16 mouse cellular contexts compared by ENCODE assay signal in the genomic region with DNA sequence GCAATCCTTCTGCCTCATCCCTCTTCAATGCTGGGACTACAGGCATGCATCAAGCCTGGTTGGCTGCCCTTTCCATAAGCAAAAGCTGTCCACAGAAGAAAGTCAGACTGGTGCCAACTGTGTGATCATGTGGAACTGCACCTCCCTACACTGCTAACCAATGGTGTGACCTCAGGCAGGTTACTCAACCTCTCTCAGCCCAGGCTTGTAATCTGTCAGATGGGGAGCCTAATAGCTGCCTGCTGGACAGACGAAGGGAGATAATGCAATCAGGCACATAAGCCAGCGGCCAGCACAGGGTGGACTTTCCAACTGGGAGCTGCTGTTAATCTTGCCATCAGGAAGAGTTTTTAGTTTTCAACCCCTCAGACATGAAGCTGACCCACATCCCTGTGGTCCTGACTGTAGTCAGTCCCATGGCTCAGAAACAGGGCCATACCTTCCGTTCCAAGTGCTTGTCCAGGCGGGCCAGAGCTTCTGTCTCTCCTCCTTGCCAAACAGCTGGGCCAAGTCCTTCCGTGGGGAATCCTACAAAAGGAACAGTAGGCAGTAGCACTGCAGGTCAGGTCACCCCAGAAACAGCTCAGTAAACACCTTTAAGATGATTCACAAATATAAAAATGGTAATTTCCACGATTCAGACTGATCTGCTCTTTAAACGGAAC. TPM values are rescaled to one million over a fixed set of nuclear protein-coding genes. Genes with fewer than 3 reads are reported as not detected.
DNase-seq lines count a peak whose midpoint lies in the region; ATAC-seq and TF ChIP-seq lines count a peak whose summit lies in the region.
"Had no signal": no experiment of that assay in that cellular context is flagged by ENCODE, and none has a peak within 500 bp of the region (broad histone marks: within the 10 kb centered on the region; RNA-seq: fewer than 3 reads in every experiment).

No protein-coding gene starts in this region.

- TF ChIP-seq EP300 in heart, adult 2 months (IDR thresholded peaks at IDR 0.05; ENCODE audit: insufficient read depth, low read depth, low read length): no peak

- H3K9me3 ChIP-seq in liver, embryonic 16.5 days (replicated peaks; ENCODE audit: control insufficient read depth, low read length): no peaks in the 10 kb centered on the region
- H3K9me3 ChIP-seq in forebrain, embryonic 12.5 days: no peaks in the 10 kb centered on the region
- H3K9me3 ChIP-seq: liver, embryonic 13.5 days had no signal

- intact Hi-C loops in heart, adult 2 months (cut with DNase I): loop anchor here (2.0 to 5.0 kb wide), 2 partner anchors 29 to 45 kb away; no protein-coding TSS in a partner anchor
- intact Hi-C loops in heart, postnatal 14 days (cut with DNase I): no loop called here

- H3K27ac ChIP-seq in heart, adult 2 months: peak overlapping the region; percentile 95
- no peak overlapping the region; the same call in 1 of the 2 replicates for H3K27ac ChIP-seq in liver, embryonic 16.5 days (ENCODE audit: low read length)
- H3K27ac ChIP-seq in forebrain, embryonic 12.5 days: no peak overlapping the region
- H3K27ac ChIP-seq: hindbrain, embryonic 14.5 days; liver, embryonic 13.5 days had no signal

- WGBS in heart, adult 2 months: 67% methylated on average over 7 of the region's 7 CpGs
- WGBS in liver, embryonic 16.5 days (ENCODE audit: insufficient replicate concordance): 77% methylated on average over 7 of the region's 7 CpGs
- WGBS in forebrain, embryonic 12.5 days: 95% methylated on average over 7 of the region's 7 CpGs

- ATAC-seq in liver, embryonic 16.5 days (ENCODE audit: low read depth): peak; percentile 70
- ATAC-seq in forebrain, embryonic 12.5 days (ENCODE audit: low FRiP score): no peak
- ATAC-seq: activated CD4-positive, CD25-positive, alpha-beta regulatory T cell, adult 4 months; forebrain, embryonic 16.5 days; intestine, postnatal 0 days had no signal

- no peaks in the 10 kb centered on the region for H3K79me2 ChIP-seq in heart, adult 2 months (replicated peaks; ENCODE audit: control insufficient read depth, insufficient read depth, low read length)

- peaks cover 39% of the 10 kb centered on the region for H3K36me3 ChIP-seq in heart, adult 2 months (ENCODE audit: control insufficient read depth, insufficient read depth, low read length)
- peaks cover 42% of the 10 kb centered on the region for H3K36me3 ChIP-seq in liver, embryonic 16.5 days (ENCODE audit: control insufficient read depth, insufficient read depth)
- peaks cover 74% of the 10 kb centered on the region for H3K36me3 ChIP-seq in forebrain, embryonic 12.5 days (replicated peaks)

- H3K4me1 ChIP-seq in heart, adult 2 months (ENCODE audit: control insufficient read depth, insufficient read depth, low read length): peaks cover 41% of the 10 kb centered on the region
- peaks cover 8% of the 10 kb centered on the region for H3K4me1 ChIP-seq in liver, embryonic 16.5 days (ENCODE audit: control insufficient read depth, low read depth, low read length)
- H3K4me1 ChIP-seq in forebrain, embryonic 12.5 days: peaks cover 37% of the 10 kb centered on the region

- peak; percentile 65 for DNase-seq in adrenal gland, adult 8-10 months
- DNase-seq in adrenal gland, postnatal 25 days: no peak
- DNase-seq in heart, adult 2 months: peak in 1 of 2 experiments; percentile 51
- DNase-seq in heart, postnatal 14 days: no peak
- no peak for DNase-seq in liver
- DNase-seq in retina, postnatal 1 day: no peak
- DNase-seq: liver, embryonic 13.5 days had no signal

- no peak overlapping the region for H3K4me2 ChIP-seq in liver, embryonic 16.5 days (ENCODE audit: low read depth, low read length)
- no peak overlapping the region for H3K4me2 ChIP-seq in forebrain, embryonic 12.5 days
- H3K4me2 ChIP-seq: hindbrain, embryonic 14.5 days; liver, embryonic 13.5 days; midbrain, embryonic 11.5 days had no signal

- no peak overlapping the region for H3K9ac ChIP-seq in heart, adult 2 months (ENCODE audit: low read depth, low read length)
- H3K9ac ChIP-seq in liver, embryonic 16.5 days (ENCODE audit: low read depth, low read length): no peak overlapping the region
- H3K9ac ChIP-seq in forebrain, embryonic 12.5 days: no peak overlapping the region
- H3K9ac ChIP-seq: hindbrain, embryonic 14.5 days; liver, embryonic 13.5 days had no signal

- H3K27me3 ChIP-seq in heart, adult 2 months (ENCODE audit: control insufficient read depth, insufficient read depth, low read length): no peaks in the 10 kb centered on the region
- no peaks in the 10 kb centered on the region for H3K27me3 ChIP-seq in liver, embryonic 16.5 days (ENCODE audit: control insufficient read depth, insufficient read depth, low read depth, low read length)
- no peaks in the 10 kb centered on the region for H3K27me3 ChIP-seq in forebrain, embryonic 12.5 days
- H3K27me3 ChIP-seq: CH12.LX; liver, embryonic 13.5 days had no signal

- no peak for TF ChIP-seq CTCF in heart, adult 2 months (IDR thresholded peaks at IDR 0.05)

- no peak overlapping the region for H3K4me3 ChIP-seq in heart, adult 2 months
- no peak overlapping the region for H3K4me3 ChIP-seq in liver, embryonic 16.5 days (ENCODE audit: low read depth, low read length)
- no peak overlapping the region for H3K4me3 ChIP-seq in forebrain, embryonic 12.5 days (replicated peaks)
- H3K4me3 ChIP-seq: liver, embryonic 13.5 days had no signal

- no peak for TF ChIP-seq POLR2A in heart, adult 2 months (IDR thresholded peaks at IDR 0.05; ENCODE audit: insufficient read depth, low read depth, low read length)

RNA-seq across cellular contexts. Expression of gene Cry2, which starts 12.0 kb away (rescaled TPM):
- total RNA-seq in adrenal gland, adult 8-10 months (2022): 10 to 100 TPM; 44.0 to 57.9 (median 47.5) TPM
- 35.5 and 44.7 TPM in 2 replicates for total RNA-seq in adrenal gland, postnatal 25 days (2021)
- total RNA-seq in heart, adult 2 months (2021): 10 to 100 TPM; 12.7 to 29.3 TPM
- 19.1 and 24.5 TPM in 2 replicates for polyA plus RNA-seq in heart, adult 2 months (2012; rRNA removed)
- total RNA-seq in heart, postnatal 14 days (2021): 10 to 100 TPM; 20.9 to 26.6 TPM
- polyA plus RNA-seq in liver, embryonic 16.5 days (2015; fragmentation: Nextera tagmentation; extraction: Ambion mirVana): 13.6 and 15.0 TPM in 2 replicates
- 29.1 and 31.2 TPM in 2 replicates for polyA plus RNA-seq in forebrain, embryonic 12.5 days (2016; fragmentation: Nextera tagmentation; extraction: Ambion mirVana)

RNA-seq across cellular contexts. Expression of gene Mapk8ip1, which starts 20.8 kb away (rescaled TPM):
- 10 to 100 TPM; 34.6 to 43.3 (median 38.7) TPM for total RNA-seq in adrenal gland, adult 8-10 months (2022)
- 27.0 and 30.8 TPM in 2 replicates for total RNA-seq in adrenal gland, postnatal 25 days (2021)
- total RNA-seq in heart, adult 2 months (2021): 1 to 10 TPM; 3.8 to 4.5 TPM
- polyA plus RNA-seq in heart, adult 2 months (2012; rRNA removed): 6.9 and 7.1 TPM in 2 replicates
- total RNA-seq in heart, postnatal 14 days (2021): 1 to 10 TPM; 7.4 to 8.6 TPM
- 1.2 and 1.8 TPM in 2 replicates for polyA plus RNA-seq in liver, embryonic 16.5 days (2015; fragmentation: Nextera tagmentation; extraction: Ambion mirVana)
- 83.2 and 83.5 TPM in 2 replicates for polyA plus RNA-seq in forebrain, embryonic 12.5 days (2016; fragmentation: Nextera tagmentation; extraction: Ambion mirVana)
- total RNA-seq: neutrophil, adult 5-6 weeks had no signal

RNA-seq across cellular contexts. Expression of gene Slc35c1, which starts 38.5 kb away (rescaled TPM):
- total RNA-seq in adrenal gland, adult 8-10 months (2022): 10 to 100 TPM; 15.7 to 24.0 (median 19.6) TPM
- 24.0 and 28.2 TPM in 2 replicates for total RNA-seq in adrenal gland, postnatal 25 days (2021)
- 1 to 10 TPM; 5.6 to 6.2 TPM for total RNA-seq in heart, adult 2 months (2021)
- polyA plus RNA-seq in heart, adult 2 months (2012; rRNA removed): 10.9 and 12.9 TPM in 2 replicates
- 1 to 10 TPM; 5.5 to 5.6 TPM for total RNA-seq in heart, postnatal 14 days (2021)
- polyA plus RNA-seq in liver, embryonic 16.5 days (2015; fragmentation: Nextera tagmentation; extraction: Ambion mirVana): 10.2 and 12.3 TPM in 2 replicates
- polyA plus RNA-seq in forebrain, embryonic 12.5 days (2016; fragmentation: Nextera tagmentation; extraction: Ambion mirVana): 9.5 and 10.0 TPM in 2 replicates

RNA-seq across cellular contexts. Expression of gene 1700029I15Rik, which starts 39.5 kb away (rescaled TPM):
- 10 to 100 TPM in 2 of 4 experiments, 1 to 10 TPM in 2; 8.0 to 18.6 (median 10.3) TPM for total RNA-seq in adrenal gland, adult 8-10 months (2022)
- total RNA-seq in adrenal gland, postnatal 25 days (2021): 18.7 and 19.1 TPM in 2 replicates
- 1 to 10 TPM in 1 of 2 experiments, under 1 TPM in 1; 0.63 to 1.1 TPM for total RNA-seq in heart, adult 2 months (2021)
- 2.4 and 2.8 TPM in 2 replicates for polyA plus RNA-seq in heart, adult 2 months (2012; rRNA removed)
- 1 to 10 TPM; 1.4 to 1.9 TPM for total RNA-seq in heart, postnatal 14 days (2021)
- polyA plus RNA-seq in liver, embryonic 16.5 days (2015; fragmentation: Nextera tagmentation; extraction: Ambion mirVana): 1.1 and 1.5 TPM in 2 replicates
- 5.6 and 6.8 TPM in 2 replicates for polyA plus RNA-seq in forebrain, embryonic 12.5 days (2016; fragmentation: Nextera tagmentation; extraction: Ambion mirVana)

RNA-seq across cellular contexts. Expression of gene Large2, which starts 47.2 kb away (rescaled TPM):
- total RNA-seq in adrenal gland, adult 8-10 months (2022): 1 to 10 TPM in 3 of 4 experiments, under 1 TPM in 1; 0.40 to 4.6 (median 2.1) TPM
- total RNA-seq in adrenal gland, postnatal 25 days (2021): 2.8 and 4.1 TPM in 2 replicates
- total RNA-seq in heart, adult 2 months (2021): not detected
- polyA plus RNA-seq in heart, adult 2 months (2012; rRNA removed): 0.50 and 0.84 TPM in 2 replicates
- total RNA-seq in heart, postnatal 14 days (2021): under 1 TPM; 0.32 to 0.36 TPM
- polyA plus RNA-seq in liver, embryonic 16.5 days (2015; fragmentation: Nextera tagmentation; extraction: Ambion mirVana): 2.5 and 3.5 TPM in 2 replicates
- 5.3 and 5.5 TPM in 2 replicates for polyA plus RNA-seq in forebrain, embryonic 12.5 days (2016; fragmentation: Nextera tagmentation; extraction: Ambion mirVana)
- total RNA-seq: neutrophil, adult 5-6 weeks had no signal
- polyA plus RNA-seq: activated CD4-positive, CD25-positive, alpha-beta regulatory T cell, adult 4 months had no signal
